Mouse (Mus musculus): ENCODE results near the gene Amdhd2.
A peak's percentile ranks its signal among the peaks of the same experiment; 100 is the strongest.

The Amdhd2 gene

GRCm38 (mm10) chr17:24197032-24197824 is 33.7 kb upstream of the Amdhd2 start:
- DNase-seq (ENCODE audit: low read depth, low spot score) = no peak

- no peak for DNase-seq (ENCODE audit: low read depth, low spot score)
Observed at GRCm38 (mm10) chr17:24195349-24195748, 31.8 kb upstream of the Amdhd2 start.

GRCm38 (mm10) chr17:24193769-24194168 is 30.2 kb upstream of the Amdhd2 start:
- no peak for DNase-seq (ENCODE audit: low read depth, low spot score)

- no peak for DNase-seq (ENCODE audit: low read depth, low spot score)
Observed at GRCm38 (mm10) chr17:24193268-24193667, 29.7 kb upstream of the Amdhd2 start.

GRCm38 (mm10) chr17:24192848-24193247 is 29.3 kb upstream of the Amdhd2 start:
- no peak for DNase-seq (ENCODE audit: low read depth, low spot score)

GRCm38 (mm10) chr17:24191481-24191880 is 27.9 kb upstream of the Amdhd2 start:
- DNase-seq (ENCODE audit: low read depth, low spot score) = no peak

- DNase-seq (ENCODE audit: low read depth, low spot score) = no peak
Observed at GRCm38 (mm10) chr17:24190934-24191333, 27.4 kb upstream of the Amdhd2 start.

GRCm38 (mm10) chr17:24174259-24174658 is 10.7 kb upstream of the Amdhd2 start:
- no peak for DNase-seq (ENCODE audit: low read depth, low spot score)

GRCm38 (mm10) chr17:24173423-24173822 is 9.9 kb upstream of the Amdhd2 start:
- peak; percentile 59 for DNase-seq (ENCODE audit: low read depth, low spot score)

GRCm38 (mm10) chr17:24171738-24172137 is 8.2 kb upstream of the Amdhd2 start:
- DNase-seq (ENCODE audit: low read depth, low spot score) = no peak

- DNase-seq (ENCODE audit: low read depth, low spot score) = no peak
Observed at GRCm38 (mm10) chr17:24170729-24171128, 7.2 kb upstream of the Amdhd2 start.

GRCm38 (mm10) chr17:24170125-24170524 is 6.6 kb upstream of the Amdhd2 start:
- no peak for DNase-seq (ENCODE audit: low read depth, low spot score)

- peak; percentile 94 for DNase-seq (ENCODE audit: low read depth, low spot score)
Observed at GRCm38 (mm10) chr17:24169317-24170065, 5.9 kb upstream of the Amdhd2 start, which contains the start of gene Atp6v0c. TSS of gene Atp6v0c (minus strand) at chr17:24169702.

GRCm38 (mm10) chr17:24168590-24169277 is 5.2 kb upstream of the Amdhd2 start:
- DNase-seq (ENCODE audit: low read depth, low spot score) = peak; percentile 60

- no peak for DNase-seq (ENCODE audit: low read depth, low spot score)
Observed at GRCm38 (mm10) chr17:24167891-24168505, 4.4 kb upstream of the Amdhd2 start.

- DNase-seq (ENCODE audit: low read depth, low spot score) = no peak
Observed at GRCm38 (mm10) chr17:24167120-24167519, 3.6 kb upstream of the Amdhd2 start.

GRCm38 (mm10) chr17:24164566-24165259 is 1.1 kb upstream of the Amdhd2 start:
- DNase-seq (ENCODE audit: low read depth, low spot score) = no peak

- DNase-seq (ENCODE audit: low read depth, low spot score) = no peak
Observed at GRCm38 (mm10) chr17:24162584-24163175, 886 bp downstream of the Amdhd2 start.

- DNase-seq (ENCODE audit: low read depth, low spot score) = no peak
Observed at GRCm38 (mm10) chr17:24161466-24161865, 2.1 kb downstream of the Amdhd2 start.

- DNase-seq (ENCODE audit: low read depth, low spot score) = no peak
Observed at GRCm38 (mm10) chr17:24157526-24157925, 6.0 kb downstream of the Amdhd2 start.

- DNase-seq (ENCODE audit: low read depth, low spot score) = no peak
Observed at GRCm38 (mm10) chr17:24157121-24157520, 6.4 kb downstream of the Amdhd2 start.

Data from retina, postnatal 7 days (tissue).